15 mouse cellular contexts compared by ENCODE assay signal in the genomic region with DNA sequence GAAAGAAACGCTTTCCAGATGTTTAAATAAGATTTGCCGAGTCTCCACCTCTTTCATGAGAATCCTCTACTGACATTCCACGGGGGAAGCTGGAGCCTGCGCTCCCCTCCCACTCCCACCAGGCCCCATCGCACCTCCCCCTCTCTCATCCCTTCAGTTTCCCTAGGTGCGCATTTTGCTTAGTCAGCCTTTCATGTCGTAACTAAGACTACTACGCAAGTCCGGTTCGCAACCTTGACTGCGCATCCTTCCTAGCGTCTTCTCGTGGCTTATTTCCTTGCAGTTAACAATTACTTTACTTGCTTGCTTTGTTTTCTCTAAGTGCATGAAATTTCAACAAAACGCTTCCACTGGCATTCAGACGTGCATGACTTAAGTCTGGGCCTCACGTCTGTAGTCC. TPM values are rescaled to one million over a fixed set of nuclear protein-coding genes. Genes with fewer than 3 reads are reported as not detected.
"Had no signal": no experiment of that assay in that cellular context is flagged by ENCODE, and none has a peak within 500 bp of the region (broad histone marks: within the 10 kb centered on the region; RNA-seq: fewer than 3 reads in every experiment).

No protein-coding gene starts in this region.

- H3K27ac ChIP-seq: kidney, postnatal 0 days; layer of hippocampus, adult 2 months; limb, embryonic 12.5 days; neural tube, embryonic 13.5 days; stomach, postnatal 0 days had no signal

- H3K27me3 ChIP-seq: limb, embryonic 12.5 days; neural tube, embryonic 13.5 days had no signal

- H3K9me3 ChIP-seq: limb, embryonic 12.5 days; neural tube, embryonic 13.5 days had no signal

- H3K9ac ChIP-seq: limb, embryonic 12.5 days had no signal

- DNase-seq: kidney, adult 9 months; kidney, postnatal 4 days; liver; lung, adult 2 months; lung, postnatal 36 days; midbrain, embryonic 14.5 days; retina, postnatal 1 day; right cerebral cortex, postnatal 14 days; thymus, postnatal 4 days had no signal

RNA-seq across cellular contexts. Expression of a gene that starts 21.5 kb away (rescaled TPM):
- total RNA-seq: megakaryocyte progenitor cell, adult 5-6 weeks had no signal
